Mouse (Mus musculus): ENCODE measurements at regions not wholly inside any gene's neighbourhood (a gene's known extent, or its start where the extent isn't known, plus 50 kb on each side); places are given as distances from the start of the nearest gene placed in this dataset.

GRCm38 (mm10) chr2:40258207-40258606, 1032.0 kb upstream of the Ppp6c start:
- Histone ChIP-seq H3K9ac (replicated peaks) (no peak overlapping the region), H3K27me3 (no peaks in the 10 kb centered on the region), H3K27ac (replicated peaks) (no peak overlapping the region), H3K36me3 (no peaks in the 10 kb centered on the region), H3K4me3 (no peak overlapping the region), H3K9me3 (no peaks in the 10 kb centered on the region), H3K4me2 (replicated peaks) (no peak overlapping the region), H3K4me1 (no peaks in the 10 kb centered on the region)
- ATAC-seq (ENCODE audit: low FRiP score, low read depth) = no peak

DNA sequence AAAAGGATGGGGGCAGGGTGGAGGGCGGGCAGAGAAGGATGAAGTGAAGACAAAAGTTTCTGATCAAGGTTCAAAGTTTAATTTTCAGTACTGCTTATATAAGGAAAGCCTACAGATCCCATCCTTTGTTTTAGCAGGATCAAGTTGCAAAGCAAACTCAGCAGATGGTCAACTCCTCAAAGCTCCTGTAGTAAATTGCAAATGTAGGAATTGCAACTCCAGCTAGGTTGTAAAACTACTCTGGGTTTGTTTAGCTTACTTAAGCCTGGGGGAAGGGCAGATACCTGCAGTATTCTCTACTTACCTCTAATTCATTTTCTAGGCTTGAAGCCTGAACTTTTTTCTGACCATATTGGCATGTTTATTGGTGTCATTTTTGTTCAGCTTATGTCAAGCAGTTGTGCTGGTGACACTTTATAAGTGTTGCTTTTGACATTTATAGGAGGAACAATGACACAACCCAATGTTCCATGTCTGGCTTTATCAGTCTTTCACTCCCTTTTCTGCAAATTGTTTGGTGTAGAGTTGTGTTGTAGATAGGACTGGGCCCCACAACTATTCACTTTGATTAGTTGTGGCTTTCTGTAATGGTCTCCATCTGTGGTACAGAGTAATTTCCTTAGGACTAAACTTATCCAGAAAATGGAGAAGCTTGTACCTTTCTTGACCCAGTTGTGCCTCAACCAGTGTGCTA, 1023.5 kb upstream of the Ppp6c start:
- no peak overlapping the region for H3K27ac ChIP-seq (replicated peaks)
- H3K9ac ChIP-seq (replicated peaks) = no peak overlapping the region
- no peaks in the 10 kb centered on the region for H3K9me3 ChIP-seq
- H3K36me3 ChIP-seq = no peaks in the 10 kb centered on the region
- no peaks in the 10 kb centered on the region for H3K27me3 ChIP-seq
- H3K4me3 ChIP-seq = no peak overlapping the region
- H3K4me2 ChIP-seq (replicated peaks) = no peak overlapping the region
- whole genome bisulfite sequencing = 50% methylated on average over 1 of the region's 1 CpGs
- no peak for ATAC-seq (ENCODE audit: low FRiP score, low read depth)
- H3K4me1 ChIP-seq = no peaks in the 10 kb centered on the region

DNA sequence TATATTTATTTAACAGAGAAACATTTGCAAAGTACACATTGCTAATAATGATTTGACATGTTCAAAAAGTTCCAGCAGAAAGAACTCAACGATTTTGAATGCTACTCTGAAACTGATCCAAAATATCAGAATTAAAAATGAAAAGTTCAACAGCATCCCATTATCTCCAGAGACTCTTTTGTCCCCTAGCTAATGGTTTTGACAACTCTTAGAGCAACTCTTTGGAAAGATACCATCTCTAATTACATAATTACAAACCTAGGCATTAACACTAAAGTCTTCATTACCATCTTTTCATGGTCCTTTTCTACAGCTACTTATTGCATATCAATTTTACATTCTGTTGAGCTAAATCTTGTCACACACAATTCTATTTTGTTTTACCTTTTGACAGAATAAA, 997.5 kb upstream of the Ppp6c start:
- H3K27me3 ChIP-seq = no peaks in the 10 kb centered on the region
- ATAC-seq (ENCODE audit: low FRiP score, low read depth) = no peak
- H3K9me3 ChIP-seq = no peaks in the 10 kb centered on the region
- whole genome bisulfite sequencing = 83% methylated on average over 1 of the region's 1 CpGs
- no peaks in the 10 kb centered on the region for H3K36me3 ChIP-seq
- H3K4me1 ChIP-seq = no peaks in the 10 kb centered on the region
- no peak overlapping the region for H3K4me3 ChIP-seq
- no peak overlapping the region for H3K9ac ChIP-seq (replicated peaks)
- no peak overlapping the region for H3K4me2 ChIP-seq (replicated peaks)
- no peak overlapping the region for H3K27ac ChIP-seq (replicated peaks)

GRCm38 (mm10) chr2:40223259-40223658, 997.0 kb upstream of the Ppp6c start:
- Histone ChIP-seq H3K36me3 (no peaks in the 10 kb centered on the region), H3K9ac (replicated peaks) (no peak overlapping the region)
- ATAC-seq (ENCODE audit: low FRiP score, low read depth) = peak; percentile 66; the same call in 1 of the 2 replicates

More at GRCm38 (mm10) chr2:40223259-40223658, 997.0 kb upstream of the Ppp6c start:
- no peaks in the 10 kb centered on the region for H3K9me3 ChIP-seq
- H3K4me3 ChIP-seq = no peak overlapping the region
- H3K4me1 ChIP-seq = no peaks in the 10 kb centered on the region
- H3K27me3 ChIP-seq = no peaks in the 10 kb centered on the region
- no peak overlapping the region for H3K27ac ChIP-seq (replicated peaks)
- no peak overlapping the region for H3K4me2 ChIP-seq (replicated peaks)

Data from midbrain, embryonic 12.5 days (tissue).